Mouse (Mus musculus): ENCODE results near the gene Cad.
A peak's percentile ranks its signal among the peaks of the same experiment; 100 is the strongest.

Gene Cad

DNA sequence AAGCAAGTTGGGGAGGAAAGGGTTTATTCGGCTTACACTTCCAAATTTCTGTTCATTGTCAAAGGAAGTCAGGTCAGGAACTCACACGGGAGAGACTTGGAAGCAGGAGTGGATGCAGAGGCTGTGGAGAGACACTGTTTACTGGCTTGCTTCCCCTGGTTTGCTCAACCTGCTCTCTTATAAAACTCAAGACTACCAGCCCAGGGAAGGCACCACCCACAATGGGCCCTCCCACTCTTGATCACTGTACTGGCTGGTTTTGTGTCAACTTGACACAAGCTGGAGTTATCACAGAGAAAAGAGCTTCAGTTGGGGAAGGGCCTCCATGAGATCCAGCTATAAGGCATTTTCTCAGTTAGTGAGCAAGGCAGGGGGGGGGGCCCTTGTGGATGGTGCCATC, 16.5 kb downstream of the Cad start:
- DNase-seq (ENCODE audit: low read depth, low spot score), result no peak

DNA sequence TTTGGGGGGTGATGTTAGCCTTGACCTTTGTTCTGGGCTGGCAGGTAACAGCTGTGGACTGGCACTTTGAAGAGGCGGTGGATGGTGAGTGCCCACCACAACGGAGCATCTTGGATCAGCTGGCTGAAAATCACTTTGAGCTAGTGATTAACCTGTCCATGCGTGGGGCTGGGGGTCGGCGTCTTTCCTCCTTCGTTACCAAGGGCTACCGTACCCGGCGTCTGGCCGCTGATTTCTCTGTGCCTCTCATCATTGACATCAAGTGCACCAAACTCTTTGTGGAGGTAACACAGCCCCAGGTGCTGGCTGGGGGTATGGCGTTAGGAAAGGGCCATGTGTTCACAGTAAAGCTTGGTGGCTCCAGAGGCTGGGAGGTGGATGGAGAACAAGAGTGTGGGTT, 17.2 kb downstream of the Cad start:
- DNase-seq (ENCODE audit: low read depth, low spot score), result no peak

DNA sequence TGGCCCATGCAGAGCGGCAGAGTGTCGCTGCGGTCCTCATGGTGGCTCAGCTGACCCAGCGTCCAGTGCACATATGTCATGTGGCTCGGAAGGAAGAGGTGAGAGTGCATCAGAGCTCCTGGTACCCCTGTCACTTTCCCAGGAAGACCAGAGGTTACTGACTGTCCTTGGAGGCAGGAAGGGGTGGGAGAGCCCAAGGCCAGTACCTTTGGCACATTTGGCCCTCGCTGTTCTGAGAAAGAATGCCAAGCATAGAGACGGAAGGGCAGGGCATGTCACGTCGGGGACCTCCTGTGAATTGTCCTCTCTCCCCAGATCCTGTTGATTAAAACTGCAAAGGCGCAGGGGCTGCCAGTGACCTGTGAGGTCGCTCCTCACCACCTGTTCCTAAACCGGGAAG, 18.6 kb downstream of the Cad start:
- no peak for DNase-seq (ENCODE audit: low read depth, low spot score)

GRCm38 (mm10) chr5:31076346-31076745, 21.8 kb downstream of the Cad start:
- no peak for DNase-seq (ENCODE audit: low read depth, low spot score)

- no peak for DNase-seq (ENCODE audit: low read depth, low spot score)
These were observed 25.6 kb downstream of the Cad start for GRCm38 (mm10) chr5:31080059-31080794.

- DNase-seq (ENCODE audit: low read depth, low spot score), result no peak
These were observed 26.2 kb downstream of the Cad start for GRCm38 (mm10) chr5:31080795-31081164.

DNA sequence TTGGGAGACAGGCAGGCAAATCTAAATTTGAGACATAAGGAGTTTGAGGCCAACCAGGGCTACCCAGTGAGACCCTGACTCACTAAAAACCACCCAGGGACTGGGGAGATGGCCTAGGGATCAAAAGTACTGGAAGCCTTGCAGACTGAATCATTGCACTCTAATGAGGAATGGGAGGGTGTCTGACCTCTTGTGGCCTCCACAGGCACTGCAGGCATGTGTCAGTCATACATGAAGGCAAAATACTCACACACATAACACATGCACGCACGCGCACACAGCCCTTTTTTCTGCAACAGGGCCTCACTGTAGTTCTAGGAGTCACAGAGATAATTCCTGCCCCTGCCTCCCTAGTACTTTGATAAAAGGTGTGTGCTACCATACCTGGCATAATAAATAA, 26.8 kb downstream of the Cad start:
- peak; percentile 78 for DNase-seq (ENCODE audit: low read depth, low spot score)

GRCm38 (mm10) chr5:31082355-31082754, 27.8 kb downstream of the Cad start:
- peak; percentile 61 for DNase-seq (ENCODE audit: low read depth, low spot score)

DNA sequence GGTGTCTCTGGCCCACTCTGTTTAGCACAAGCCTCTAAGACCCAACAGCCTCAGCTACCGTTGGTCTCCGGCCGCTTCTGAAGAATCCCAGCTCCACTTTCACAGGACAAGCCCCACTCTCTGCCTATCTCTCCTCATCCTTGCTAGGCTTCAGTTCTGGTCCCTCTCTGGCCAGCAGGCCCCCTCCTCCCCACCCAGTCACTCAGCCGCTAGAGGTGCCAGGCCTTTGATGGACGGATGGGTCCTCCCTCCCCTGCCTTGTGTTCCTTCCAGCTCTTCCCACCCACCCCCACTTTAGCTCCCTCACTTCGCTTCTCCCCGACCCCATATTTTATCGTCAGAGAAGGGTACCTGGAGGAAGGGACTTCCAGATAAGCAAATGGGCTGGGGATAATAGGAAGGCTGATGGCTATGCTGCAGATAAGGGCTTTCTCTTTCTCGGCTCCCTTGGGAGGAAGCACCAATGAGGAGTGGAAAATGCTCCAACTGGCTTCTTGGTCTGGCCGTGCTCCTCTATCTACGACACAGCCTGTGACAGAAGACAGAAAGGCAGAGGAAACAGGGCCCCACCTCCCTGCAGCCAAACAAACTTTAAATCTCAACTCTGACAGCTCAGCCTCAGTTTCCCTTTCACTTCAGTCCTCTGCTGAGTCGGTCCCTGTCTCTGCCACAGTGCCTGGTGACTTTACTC, 28.5 kb downstream of the Cad start:
- DNase-seq (ENCODE audit: low read depth, low spot score), result no peak

GRCm38 (mm10) chr5:31083949-31084348, 29.4 kb downstream of the Cad start:
- no peak for DNase-seq (ENCODE audit: low read depth, low spot score)

DNA sequence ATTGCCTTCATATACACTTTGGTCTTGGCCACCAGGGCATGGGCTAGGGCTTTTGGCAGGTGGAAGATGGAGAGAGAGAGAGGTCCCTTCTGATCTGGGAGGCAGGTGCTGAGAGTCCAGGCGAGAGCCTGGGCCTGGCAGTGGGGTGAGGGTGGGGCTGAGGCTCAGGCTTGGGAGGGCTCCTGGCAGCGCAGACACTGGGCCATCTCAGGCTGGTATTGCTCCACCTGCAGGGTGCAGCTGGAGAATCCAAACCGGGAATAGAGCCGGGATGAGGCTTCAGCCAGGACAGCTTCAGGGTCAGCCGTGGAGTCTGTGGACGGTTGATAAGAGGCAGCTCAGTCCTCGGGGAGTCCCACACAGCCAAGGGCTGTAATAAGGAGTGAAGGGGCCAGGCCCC, 32.0 kb downstream of the Cad start:
- DNase-seq (ENCODE audit: low read depth, low spot score), result no peak

DNA sequence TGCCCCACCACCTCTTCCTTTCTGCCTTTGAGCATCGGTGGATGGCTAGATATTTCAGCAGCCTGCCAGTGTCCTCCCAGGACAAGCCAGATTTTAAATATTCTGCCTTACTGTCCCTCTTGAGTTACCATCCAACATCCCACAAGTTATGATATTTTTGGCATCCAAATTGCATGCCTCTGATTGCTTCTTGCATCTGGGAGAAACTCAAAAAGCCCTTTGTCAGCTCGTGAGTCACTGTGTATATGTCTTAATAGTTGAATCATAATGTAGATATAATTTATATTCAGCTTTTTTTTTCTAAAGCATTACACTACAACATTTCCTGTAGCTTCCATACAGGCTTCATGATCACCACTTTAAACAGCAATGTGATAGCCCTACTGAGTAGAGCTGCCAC, 32.6 kb downstream of the Cad start:
- no peak for DNase-seq (ENCODE audit: low read depth, low spot score)

- no peak for DNase-seq (ENCODE audit: low read depth, low spot score)
These were observed 37.8 kb downstream of the Cad start for GRCm38 (mm10) chr5:31092231-31092975.

DNA sequence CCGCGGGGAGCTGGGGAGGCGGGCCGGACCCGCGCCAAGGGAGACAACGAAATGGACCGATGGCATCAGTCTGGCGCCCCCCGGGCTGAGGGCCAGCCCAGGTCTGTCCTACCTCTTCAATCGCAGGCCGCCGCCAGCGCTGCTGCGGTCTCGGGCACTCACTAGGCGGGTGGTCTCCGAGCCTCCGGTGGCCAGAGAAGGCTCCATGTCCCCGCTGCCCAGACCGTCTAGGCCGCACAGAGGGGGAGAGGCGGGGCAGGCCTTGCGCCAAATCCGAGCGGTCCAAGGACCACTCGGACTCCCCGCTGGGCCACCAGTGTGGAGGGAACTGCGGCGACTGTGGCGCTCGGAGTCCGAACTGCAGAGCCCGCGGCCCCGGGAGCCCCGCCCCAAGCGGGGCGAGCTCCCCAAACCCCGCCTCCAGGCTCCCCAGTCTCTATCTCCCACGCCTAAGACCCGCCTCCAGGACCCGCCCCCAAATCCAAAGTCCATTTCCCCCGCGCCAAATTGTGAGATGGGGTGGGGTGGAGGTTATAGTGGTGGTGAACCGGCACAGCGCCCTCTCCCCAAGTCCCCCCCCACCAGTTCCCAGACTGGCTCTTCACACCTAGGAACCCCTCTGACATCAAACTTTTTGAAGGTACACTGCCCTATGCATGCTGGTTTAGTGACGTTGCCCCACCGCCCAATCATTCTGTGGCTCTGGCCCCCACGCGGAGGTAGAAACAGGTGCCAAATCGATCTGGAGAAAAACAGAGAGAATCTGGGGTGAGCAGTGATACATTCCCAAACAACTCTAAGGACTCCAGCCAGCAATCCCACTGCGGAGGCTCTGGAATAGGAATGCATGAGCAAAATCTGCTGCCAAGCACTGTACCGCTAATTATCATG, 38.8 kb downstream of the Cad start:
- peak; percentile 82 for DNase-seq (ENCODE audit: low read depth, low spot score)

DNA sequence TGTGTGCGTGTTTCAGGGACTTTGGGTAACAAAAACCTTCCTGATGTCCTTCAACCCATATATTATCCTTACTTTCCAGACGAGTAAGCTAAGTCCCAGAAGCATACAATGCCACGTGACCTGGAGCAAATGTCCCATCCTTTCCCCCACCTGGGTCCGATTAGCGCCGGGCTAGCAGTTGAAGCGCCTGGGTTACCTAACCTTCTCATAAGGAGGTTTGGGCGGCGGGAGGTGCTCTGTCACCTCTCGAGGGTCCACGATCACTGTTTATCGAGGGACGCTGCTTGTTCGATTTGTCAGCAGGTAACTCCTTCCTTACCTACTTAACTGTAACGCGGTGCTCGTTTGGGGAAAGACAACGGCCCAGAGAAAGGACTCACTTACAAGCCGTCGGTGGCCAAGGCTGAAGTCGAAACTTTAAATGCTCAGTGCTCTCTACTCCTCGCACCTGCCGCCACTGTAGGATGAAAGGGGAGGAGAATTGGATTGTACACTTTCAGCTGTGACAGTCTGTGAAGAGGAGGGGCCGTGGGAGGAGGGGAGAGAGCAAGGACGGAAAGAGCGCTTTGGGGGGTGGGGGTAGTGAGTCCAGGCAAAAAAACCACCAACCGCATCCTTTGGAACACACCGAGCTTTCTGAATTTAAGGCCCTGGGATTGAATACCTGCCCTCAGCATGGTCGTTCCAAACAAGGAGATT, 39.7 kb downstream of the Cad start:
- peak; percentile 26 for DNase-seq (ENCODE audit: low read depth, low spot score)

DNA sequence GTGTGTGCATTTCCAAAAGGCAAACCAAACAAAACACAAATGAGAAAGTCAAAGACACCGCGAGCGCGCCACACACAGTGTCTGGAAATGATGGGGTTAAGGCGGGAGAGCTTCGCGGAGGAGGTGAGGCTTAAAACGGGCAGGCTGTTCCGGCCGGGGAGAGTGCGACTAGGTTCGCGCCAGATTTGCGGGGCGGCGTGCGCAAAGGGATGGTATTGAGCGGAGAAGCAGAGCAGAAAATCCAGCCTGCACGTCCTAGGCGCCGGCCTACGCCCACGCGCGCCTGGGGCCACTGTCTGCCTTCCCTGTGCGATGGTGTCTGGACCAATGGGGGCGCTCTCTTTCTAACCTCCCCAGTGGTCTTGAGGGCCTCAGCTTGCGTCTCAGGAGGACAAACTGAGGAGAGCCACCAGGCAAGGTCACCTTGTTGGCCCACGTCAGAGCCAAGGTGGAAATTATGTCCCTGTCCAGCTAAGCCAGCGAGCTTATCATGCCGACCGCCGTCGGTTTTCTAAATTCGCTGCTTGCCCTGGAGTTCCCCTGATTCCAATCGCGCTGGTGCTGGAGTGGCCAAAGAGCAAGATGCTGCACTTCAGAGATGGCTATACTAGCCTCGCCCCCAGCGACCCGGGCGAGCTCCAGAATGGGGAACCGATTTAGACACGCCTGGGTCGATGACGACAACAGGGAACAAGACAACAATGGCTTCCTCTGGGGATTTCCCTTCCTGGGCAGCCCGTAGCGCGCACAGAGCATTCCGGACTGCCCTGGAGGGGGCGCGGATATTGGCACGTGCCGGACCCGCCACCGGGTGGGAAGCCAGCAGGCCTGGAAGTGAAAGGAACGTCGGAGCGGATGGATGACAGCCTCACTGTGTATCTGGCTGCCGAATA, 40.5 kb downstream of the Cad start:
- peak; percentile 79 for DNase-seq (ENCODE audit: low read depth, low spot score)

DNA sequence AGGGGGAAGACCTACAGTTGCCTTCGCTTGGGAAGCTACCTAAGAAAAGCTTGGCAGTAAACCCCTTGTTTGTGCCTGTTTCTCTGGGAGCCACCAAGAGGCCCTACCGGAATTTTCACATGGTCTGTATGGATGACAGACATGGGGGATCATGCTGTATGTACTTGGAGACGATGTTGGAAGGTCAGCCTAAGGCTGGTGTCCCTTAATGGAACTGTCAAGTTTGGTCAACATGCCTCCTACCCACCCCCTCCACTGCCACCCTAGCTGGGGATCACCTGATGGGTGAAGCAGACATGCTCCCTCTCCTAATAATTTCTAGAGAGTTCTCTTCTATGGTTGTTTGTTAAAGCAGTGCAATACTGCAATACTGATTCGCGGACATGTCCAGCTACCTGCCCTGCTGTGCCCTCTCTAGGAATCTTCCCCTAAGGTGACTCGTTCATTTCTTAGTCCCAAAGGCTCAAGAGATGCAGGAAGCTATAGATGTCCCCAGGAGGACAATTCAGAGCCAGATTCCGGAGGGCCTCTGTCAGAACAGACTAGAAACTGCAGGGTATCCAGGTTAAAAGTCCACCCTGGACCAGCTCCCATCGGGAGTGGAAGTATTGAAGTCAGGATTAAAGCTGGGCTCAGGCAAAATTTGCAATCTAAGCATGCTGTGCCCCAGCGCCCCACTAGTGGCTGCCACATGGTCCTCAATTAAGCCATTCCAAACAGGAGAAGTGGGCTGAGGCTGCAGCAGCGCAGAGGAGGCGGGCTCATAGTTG, 41.3 kb downstream of the Cad start:
- no peak for DNase-seq (ENCODE audit: low read depth, low spot score)

GRCm38 (mm10) chr5:31105814-31106335, 51.3 kb downstream of the Cad start, which contains the start of gene Dnajc5g:
Dnajc5g (plus strand) TSS chr5:31106285.
- DNase-seq (ENCODE audit: low read depth, low spot score), result no peak

DNA sequence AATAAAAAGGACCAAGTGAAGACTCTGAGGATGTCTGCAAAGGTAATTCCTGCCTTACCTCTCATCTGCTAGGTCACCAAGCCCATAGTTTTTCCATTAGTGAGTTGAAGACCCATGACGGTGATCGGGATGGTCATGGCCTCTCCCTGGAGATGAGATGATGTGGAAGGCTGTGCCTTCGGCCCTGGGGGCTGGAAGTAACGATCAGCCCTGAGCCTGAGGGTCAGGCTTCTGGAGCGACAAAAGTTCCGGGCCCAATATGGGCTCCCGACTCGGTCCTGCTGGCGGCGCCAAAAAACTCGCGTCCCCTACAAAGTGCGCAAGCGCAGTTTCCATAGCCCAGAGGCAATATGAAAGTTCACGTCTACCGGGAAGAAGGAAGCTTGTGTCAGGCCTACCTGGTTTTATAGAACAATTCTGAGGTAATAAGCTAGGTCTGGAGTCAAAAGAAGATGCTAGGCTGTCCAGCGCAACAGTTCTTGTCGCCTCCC, 53.5 kb downstream of the Cad start, which contains the start of gene Slc30a3:
TSS of gene Slc30a3 (minus strand) at position 238 of the 491 bp plus-strand sequence.
- peak; percentile 57 for DNase-seq (ENCODE audit: low read depth, low spot score)

Measured in R1 (cell line).